Mouse (Mus musculus) spleen, adult 2 months (tissue): Measurements from ENCODE around the gene Fbxo46. TPM values are rescaled to one million over a fixed set of nuclear protein-coding genes. Genes with fewer than 3 reads are reported as not detected.

Experiments
- DNase-seq, 2 experiments: peaks; one replicate each; pipeline versions ENCODE4 v3.0.0 to v3.0.0-alpha.2; 2012 to 2021; ENCODE audit warnings: low spot score in 2 of 2, low read depth in 1 of 2
- H3K27ac ChIP-seq: fragments of 200-500 bp; 2 replicates; pipeline ENCODE4 v1.5.1; 2012; ENCODE audit warnings: low read length, inconsistent platforms; ENCODE audit not compliant: insufficient read depth
- H3K27me3 ChIP-seq: fragments of 200-500 bp; 2 replicates; pipeline ENCODE4 v1.6.1; 2012; ENCODE audit warnings: mild to moderate bottlenecking, moderate library complexity, low read length, inconsistent platforms; ENCODE audit not compliant: control insufficient read depth, insufficient read depth
- H3K36me3 ChIP-seq: fragments of 200-500 bp; 2 replicates; pipeline ENCODE4 v1.6.1; 2012; ENCODE audit warnings: mild to moderate bottlenecking, low read length, inconsistent platforms; ENCODE audit not compliant: control insufficient read depth, insufficient read depth
- H3K4me1 ChIP-seq: fragments of 200-500 bp; 2 replicates; pipeline ENCODE4 v1.6.1; 2011; ENCODE audit warnings: inconsistent platforms; ENCODE audit not compliant: control insufficient read depth, insufficient read depth, insufficient read length
- H3K4me3 ChIP-seq: fragments of 200-500 bp; 2 replicates; pipeline ENCODE4 v1.5.1; 2011; ENCODE audit warnings: mild to moderate bottlenecking, inconsistent platforms; ENCODE audit not compliant: insufficient read depth, insufficient read length; ENCODE audit errors: extremely low read depth
- CTCF ChIP-seq: fragments of 200-500 bp; IDR thresholded peaks from 2 replicates; pipeline ENCODE4 v1.5.1; 2011; ENCODE audit warnings: mild to moderate bottlenecking, inconsistent platforms; ENCODE audit not compliant: insufficient read depth, insufficient read length, insufficient replicate concordance; ENCODE audit errors: extremely low read depth
- POLR2A ChIP-seq: fragments of 200-500 bp; IDR thresholded peaks from 2 replicates; pipeline ENCODE4 v1.6.1; 2011; ENCODE audit warnings: low read depth, low read length, inconsistent platforms
- WGBS: fragments of 180-500 bp; shearing (Covaris S2); methylation state at CpG from one replicate; pipeline ENCODE4 v1.1.7; 2018; 5-methylcytosine and 5-hydroxymethylcytosine counted together
- polyA plus RNA-seq: library from polyadenylated mRNA; depleted of rRNA; stranded (reverse); fragments of >200 nt; gene quantifications from 2 replicates; pipeline ENCODE4 v1.2.3, GENCODE M21; 2012

Fbxo46 gene
- polyA plus RNA-seq, 1 experiment, result 15.4 TPM

GRCm38 (mm10) chr7:19084277-19084771, 35.3 kb upstream of the Fbxo46 start:
- WGBS, result 2% methylated on average over 6 of the region's 6 CpGs
- TF ChIP-seq POLR2A, result no peak
- DNase-seq, result peak; percentile 65 to 76
- H3K4me1 ChIP-seq, result peaks cover 26% of the 10 kb centered on the region
- H3K27me3 ChIP-seq, result peaks cover 12% of the 10 kb centered on the region; the same call in 1 of the 2 replicates
- peaks cover 1% of the 10 kb centered on the region; the same call in 1 of the 2 replicates for H3K36me3 ChIP-seq
- peak overlapping the region; percentile 38; the same call in 1 of the 2 replicates for H3K4me3 ChIP-seq
- H3K27ac ChIP-seq, result peak overlapping the region; percentile 54

- H3K36me3 ChIP-seq, result peaks cover 1% of the 10 kb centered on the region; the same call in 1 of the 2 replicates
- TF ChIP-seq POLR2A (no peak), CTCF (no peak)
- DNase-seq, result no peak
- H3K27ac ChIP-seq, result 0 out of 2 replicates have a peak overlapping the region, but pooled peaks have one; percentile 1
- WGBS, result 25% methylated on average over 9 of the region's 9 CpGs
- H3K27me3 ChIP-seq, result peaks cover 10% of the 10 kb centered on the region; the same call in 1 of the 2 replicates
- H3K4me1 ChIP-seq, result peaks cover 26% of the 10 kb centered on the region
- peak overlapping the region; percentile 2; the same call in 1 of the 2 replicates for H3K4me3 ChIP-seq
Measured at GRCm38 (mm10) chr7:19084921-19085473, 34.7 kb upstream of the Fbxo46 start.

DNA sequence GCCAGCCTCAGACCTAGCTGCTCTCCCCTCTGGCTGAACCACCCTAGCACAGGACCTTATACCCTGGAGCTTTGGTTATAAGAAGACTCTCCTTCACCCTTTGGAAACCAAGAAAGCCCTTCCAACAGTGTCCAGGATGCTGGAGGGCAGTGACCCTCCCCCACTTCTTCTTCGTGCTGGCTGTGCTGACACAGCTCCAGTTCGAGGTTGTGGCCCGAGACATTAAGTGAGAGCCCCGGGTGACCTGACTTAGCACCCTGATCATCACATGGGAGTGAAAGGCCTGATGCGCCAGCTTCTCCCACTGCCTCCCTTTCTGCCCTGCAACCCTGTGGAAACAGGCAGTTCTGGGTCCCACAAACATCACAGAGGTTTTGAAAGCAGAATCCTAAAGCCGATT, 34.2 kb upstream of the Fbxo46 start:
- H3K27ac ChIP-seq, result no peak overlapping the region
- DNase-seq, result no peak
- 9% methylated on average over 6 of the region's 6 CpGs for WGBS
- H3K4me3 ChIP-seq, result 0 out of 2 replicates have a peak overlapping the region, but pooled peaks have one; percentile 2
- H3K4me1 ChIP-seq, result peaks cover 26% of the 10 kb centered on the region
- no peak for TF ChIP-seq CTCF
- TF ChIP-seq POLR2A, result no peak
- H3K27me3 ChIP-seq, result peaks cover 10% of the 10 kb centered on the region; the same call in 1 of the 2 replicates
- peaks cover 1% of the 10 kb centered on the region; the same call in 1 of the 2 replicates for H3K36me3 ChIP-seq

GRCm38 (mm10) chr7:19086042-19086441, 33.6 kb upstream of the Fbxo46 start:
- TF ChIP-seq POLR2A (no peak), CTCF (no peak)
- WGBS, result 6% methylated on average over 14 of the region's 14 CpGs
- peak; percentile 57 to 74 for DNase-seq
- Histone ChIP-seq H3K36me3 (peaks cover 1% of the 10 kb centered on the region; the same call in 1 of the 2 replicates), H3K4me3 (peak overlapping the region; percentile 11; the same call in 1 of the 2 replicates), H3K4me1 (peaks cover 26% of the 10 kb centered on the region), H3K27ac (no peak overlapping the region), H3K27me3 (peaks cover 10% of the 10 kb centered on the region; the same call in 1 of the 2 replicates)

GRCm38 (mm10) chr7:19086760-19087159, 32.9 kb upstream of the Fbxo46 start:
- TF ChIP-seq POLR2A, result no peak
- no peak for TF ChIP-seq CTCF
- Histone ChIP-seq H3K4me3 (no peak overlapping the region), H3K4me1 (peaks cover 26% of the 10 kb centered on the region), H3K36me3 (peaks cover 1% of the 10 kb centered on the region; the same call in 1 of the 2 replicates), H3K27ac (no peak overlapping the region), H3K27me3 (peaks cover 14% of the 10 kb centered on the region; the same call in 1 of the 2 replicates)
- 72% methylated on average over 18 of the region's 18 CpGs for WGBS
- DNase-seq, result no peak

DNA sequence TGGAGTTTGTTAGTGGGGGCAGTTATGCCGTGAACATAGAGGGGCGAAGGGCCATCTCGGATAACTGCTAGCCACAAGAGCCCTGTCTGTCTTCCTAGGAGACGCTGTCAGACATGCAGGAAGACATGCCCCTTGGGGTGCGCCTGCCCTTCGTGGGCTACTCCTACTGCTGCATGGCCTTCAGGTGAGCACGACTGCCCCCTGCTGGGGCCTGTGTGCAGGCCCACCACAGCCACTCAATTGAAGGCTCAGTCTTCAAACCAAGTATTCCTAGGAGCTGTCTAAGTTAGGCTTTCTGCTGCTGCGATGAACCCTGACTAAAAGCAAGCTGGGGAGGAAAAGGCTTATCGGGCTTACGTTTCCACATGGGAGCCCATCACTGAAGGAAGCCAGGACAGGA, 30.8 kb upstream of the Fbxo46 start:
- TF ChIP-seq CTCF (peak; percentile 88), POLR2A (no peak)
- peaks cover 31% of the 10 kb centered on the region for H3K4me1 ChIP-seq
- DNase-seq, result peak in 1 of 2 experiments; percentile 72
- WGBS, result 29% methylated on average over 10 of the region's 10 CpGs
- H3K36me3 ChIP-seq, result peaks cover 1% of the 10 kb centered on the region; the same call in 1 of the 2 replicates
- H3K27ac ChIP-seq, result no peak overlapping the region
- H3K27me3 ChIP-seq, result peaks cover 15% of the 10 kb centered on the region
- no peak overlapping the region for H3K4me3 ChIP-seq

DNA sequence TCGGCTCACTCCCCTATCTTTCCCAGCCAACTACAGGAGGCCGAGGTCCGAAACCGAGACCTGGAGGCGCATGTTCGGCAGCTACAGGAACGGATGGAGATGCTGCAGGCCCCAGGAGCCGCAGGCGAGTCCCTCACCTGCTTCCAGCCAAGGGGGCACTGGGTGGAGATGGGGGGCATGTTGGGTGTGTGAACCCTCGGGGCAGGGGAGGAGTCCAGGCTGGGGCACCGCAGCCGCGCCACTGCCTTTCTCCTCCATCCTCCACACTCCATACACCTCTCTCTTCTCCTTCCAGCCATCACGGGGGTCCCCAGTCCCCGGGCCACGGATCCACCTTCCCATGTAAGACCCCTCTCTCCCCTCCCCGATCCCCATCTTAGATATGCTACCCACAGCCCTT, 27.7 kb upstream of the Fbxo46 start:
- no peak overlapping the region for H3K4me3 ChIP-seq
- no peak overlapping the region for H3K27ac ChIP-seq
- H3K36me3 ChIP-seq, result peaks cover 1% of the 10 kb centered on the region; the same call in 1 of the 2 replicates
- TF ChIP-seq POLR2A, result no peak
- no peak for TF ChIP-seq CTCF
- peaks cover 27% of the 10 kb centered on the region for H3K27me3 ChIP-seq
- no peak for DNase-seq
- WGBS, result 73% methylated on average over 17 of the region's 17 CpGs
- peaks cover 16% of the 10 kb centered on the region for H3K4me1 ChIP-seq
